Mouse (Mus musculus): ENCODE data around the gene Guf1. TPM values are rescaled to one million over a fixed set of nuclear protein-coding genes. Genes with fewer than 3 reads are reported as not detected.

The Guf1 gene
- polyA plus RNA-seq, 1 experiment: 32.2 TPM

- no peaks in the 10 kb centered on the region for H3K9me3 ChIP-seq (replicated peaks; ENCODE audit: control insufficient read depth, insufficient read depth, low read length, poor library complexity, severe bottlenecking)
These were observed 56.6 kb downstream of the Guf1 start for GRCm38 (mm10) chr5:69613209-69613796.

DNA sequence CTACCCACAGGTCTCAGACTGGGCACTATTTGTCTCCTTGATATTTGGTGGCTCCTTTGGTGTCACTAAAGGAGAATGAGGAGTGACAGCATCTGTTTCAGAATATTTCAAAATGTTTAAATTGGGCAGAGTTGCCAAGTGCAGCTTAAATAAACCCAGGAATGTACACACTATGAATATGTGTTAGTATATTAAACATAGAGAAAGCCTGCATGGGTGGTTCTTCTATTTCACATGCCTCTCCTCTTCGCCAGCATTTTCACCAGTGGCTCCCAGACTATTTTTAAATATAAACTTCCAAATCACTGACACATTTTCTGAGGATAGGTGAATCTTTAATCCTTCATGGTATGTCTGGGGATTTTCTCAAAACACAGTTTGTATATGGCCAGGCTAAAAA lies 64.2 kb downstream of the Guf1 start:
- Histone ChIP-seq H3K27me3 (ENCODE audit: control insufficient read depth, insufficient read depth, low read length, poor library complexity, severe bottlenecking) (no peaks in the 10 kb centered on the region; the same call in 1 of the 2 replicates), H3K9ac (ENCODE audit: low read depth, poor library complexity, severe bottlenecking) (no peak overlapping the region), H3K4me1 (ENCODE audit: control insufficient read depth, insufficient read depth, low read length) (no peaks in the 10 kb centered on the region), H3K4me3 (ENCODE audit: low read depth, low read length) (no peak overlapping the region), H3K36me3 (ENCODE audit: control insufficient read depth, insufficient read depth, low read length, poor library complexity, severe bottlenecking) (no peaks in the 10 kb centered on the region), H3K9me3 (replicated peaks; ENCODE audit: control insufficient read depth, insufficient read depth, low read length, poor library complexity, severe bottlenecking) (no peaks in the 10 kb centered on the region; the same call in 1 of the 2 replicates), H3K27ac (ENCODE audit: insufficient read depth, low read length) (no peak overlapping the region)
- TF ChIP-seq CTCF (IDR thresholded peaks at IDR 0.05; ENCODE audit: low read depth, low read length) (no peak), EP300 (IDR thresholded peaks at IDR 0.05; ENCODE audit: insufficient read depth, low read depth, low read length) (no peak), POLR2A (IDR thresholded peaks at IDR 0.05; ENCODE audit: insufficient read depth, low read length) (no peak)

More at GRCm38 (mm10) chr5:69613209-69613796, 56.6 kb downstream of the Guf1 start:
- Histone ChIP-seq H3K36me3 (ENCODE audit: control insufficient read depth, insufficient read depth, low read length, poor library complexity, severe bottlenecking) (no peaks in the 10 kb centered on the region), H3K27me3 (ENCODE audit: control insufficient read depth, insufficient read depth, low read length, poor library complexity, severe bottlenecking) (no peaks in the 10 kb centered on the region), H3K9ac (ENCODE audit: low read depth, poor library complexity, severe bottlenecking) (no peak overlapping the region), H3K4me1 (ENCODE audit: control insufficient read depth, insufficient read depth, low read length) (no peaks in the 10 kb centered on the region), H3K4me3 (ENCODE audit: low read depth, low read length) (no peak overlapping the region), H3K27ac (ENCODE audit: insufficient read depth, low read length) (no peak overlapping the region)
- TF ChIP-seq CTCF (IDR thresholded peaks at IDR 0.05; ENCODE audit: low read depth, low read length) (no peak), POLR2A (IDR thresholded peaks at IDR 0.05; ENCODE audit: insufficient read depth, low read length) (no peak), EP300 (IDR thresholded peaks at IDR 0.05; ENCODE audit: insufficient read depth, low read depth, low read length) (no peak)

Other genes with a start within 250 kb of the Guf1 start
- gene Kctd8, start 215.2 kb upstream of the Guf1 start, polyA plus RNA-seq (2011; ENCODE audit: insufficient read depth, insufficient read length, low read depth, missing spikeins): not detected in 2 replicates
- 2.4 TPM in 1 of 2 replicates, not detected in the other for gene Yipf7, start 14.3 kb upstream of the Guf1 start, polyA plus RNA-seq (2011; ENCODE audit: insufficient read depth, insufficient read length, low read depth, missing spikeins)
- 21.1 and 25.7 TPM in 2 replicates for gene Gnpda2, start 35.4 kb downstream of the Guf1 start, polyA plus RNA-seq (2011; ENCODE audit: insufficient read depth, insufficient read length, low read depth, missing spikeins)

Data from ES-Bruce4 (cell line).